Mouse (Mus musculus) cerebellum, postnatal 4 days (tissue): ENCODE data around the gene Borcs7.

ENCODE experiments used
- DNase-seq, 2 experiments: peaks; one replicate each; pipeline ENCODE4 v3.0.0; 2022; ENCODE audit warnings: low spot score in 2 of 2, mixed read lengths in 1 of 2

Gene Borcs7

DNA sequence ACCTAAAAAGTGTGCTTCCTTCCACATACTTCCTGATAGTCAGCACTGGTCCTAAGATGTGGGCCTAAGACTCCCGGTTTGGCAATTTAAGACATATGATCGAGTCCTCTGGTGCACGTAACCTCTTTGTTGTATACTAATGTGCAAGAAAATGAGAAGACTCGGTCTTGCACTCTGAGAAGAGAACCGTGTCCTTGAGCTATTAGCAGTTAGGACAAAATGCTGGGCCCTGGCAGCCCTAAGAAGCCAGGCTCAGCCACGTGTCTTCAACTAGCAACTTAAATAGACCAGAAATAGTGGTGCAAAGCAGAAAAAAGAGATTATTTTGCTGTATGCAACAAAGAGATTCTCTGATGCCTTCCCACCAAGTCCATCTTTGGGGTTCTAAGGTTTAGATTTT is 26.9 kb upstream of the Borcs7 start:
- DNase-seq: no peak

- no peak for DNase-seq
Measured at GRCm38 (mm10) chr19:46665474-46665873, 24.2 kb upstream of the Borcs7 start.

GRCm38 (mm10) chr19:46667300-46667699 is 22.4 kb upstream of the Borcs7 start:
- DNase-seq: no peak

DNA sequence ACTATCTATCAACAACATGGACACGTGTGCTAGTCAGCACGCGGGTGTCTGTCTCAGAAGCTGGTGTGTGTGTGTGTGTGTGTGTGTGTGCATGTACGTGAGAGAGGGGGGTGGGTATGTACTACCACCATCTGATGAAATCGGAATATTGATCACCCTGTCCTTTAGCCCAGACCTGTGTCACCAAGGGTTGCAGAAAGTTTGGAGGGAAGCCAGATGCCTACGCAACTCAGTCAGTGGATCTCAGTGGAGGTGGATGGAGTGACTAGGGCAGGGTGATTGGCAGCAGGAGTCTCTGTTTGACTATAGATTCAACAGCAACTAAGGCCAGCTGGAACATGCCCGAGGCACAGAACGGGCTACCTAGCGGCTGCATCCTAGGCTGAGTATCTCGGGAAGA is 21.4 kb upstream of the Borcs7 start:
- DNase-seq: no peak

DNA sequence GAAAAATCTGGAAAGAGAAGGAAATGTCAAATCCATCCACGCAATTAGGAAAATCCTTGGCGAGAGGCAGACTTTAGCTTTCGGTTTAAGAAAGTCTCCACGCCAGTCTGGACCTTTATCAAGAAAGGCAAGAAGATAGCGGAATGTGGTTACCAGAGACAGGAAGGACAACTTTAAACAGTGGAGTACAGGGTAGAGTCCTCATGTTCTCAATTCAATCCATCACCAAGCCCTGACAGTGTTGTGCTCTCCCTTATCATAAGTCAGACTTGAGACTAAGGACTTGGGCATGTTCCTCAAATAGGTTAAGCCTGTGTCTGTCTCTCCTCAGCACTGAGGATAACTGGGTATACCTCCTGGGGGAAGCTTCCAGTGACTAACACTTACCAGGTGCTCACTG is 19.9 kb upstream of the Borcs7 start:
- DNase-seq: no peak

GRCm38 (mm10) chr19:46670691-46671090 is 19.0 kb upstream of the Borcs7 start:
- DNase-seq: peak in 1 of 2 experiments; percentile 51

- no peak for DNase-seq
Measured at GRCm38 (mm10) chr19:46672766-46673418, 16.8 kb upstream of the Borcs7 start, which contains the start of gene Cyp17a1. Gene Cyp17a1, minus strand, starts transcription at chr19:46673172.

GRCm38 (mm10) chr19:46675641-46676040 is 14.1 kb upstream of the Borcs7 start:
- no peak for DNase-seq

DNA sequence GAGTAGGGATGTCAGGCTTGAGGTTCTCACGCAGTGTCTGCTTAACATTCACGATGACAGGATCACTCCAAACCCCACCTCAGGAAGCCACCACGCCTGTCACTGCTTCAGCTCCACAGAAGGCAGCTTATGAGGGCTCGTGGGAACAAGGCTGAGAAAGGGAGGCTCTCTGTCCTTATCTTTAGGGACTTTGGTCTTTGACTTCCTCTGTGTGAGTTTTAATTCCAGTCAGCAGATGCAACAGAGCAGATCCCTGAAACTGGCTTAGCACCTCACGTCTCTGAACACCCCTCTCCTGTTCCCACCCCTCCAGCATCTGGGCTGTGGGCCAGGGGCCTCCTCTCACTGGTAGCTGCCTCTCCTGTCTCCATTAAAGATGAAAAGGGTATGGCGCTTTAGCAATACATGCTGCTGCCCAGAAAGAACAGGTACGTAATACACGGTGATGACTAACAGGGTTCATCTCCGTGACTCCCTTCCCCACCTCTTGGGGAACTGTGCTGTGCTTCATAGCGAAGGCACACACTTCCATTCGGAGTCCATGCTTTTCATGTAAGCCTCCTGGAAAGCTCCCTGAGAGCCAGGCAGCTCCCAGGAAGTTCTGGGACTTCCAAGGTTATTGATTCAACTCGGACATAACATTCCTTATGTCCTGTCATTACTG is 9.9 kb upstream of the Borcs7 start:
- no peak for DNase-seq

DNA sequence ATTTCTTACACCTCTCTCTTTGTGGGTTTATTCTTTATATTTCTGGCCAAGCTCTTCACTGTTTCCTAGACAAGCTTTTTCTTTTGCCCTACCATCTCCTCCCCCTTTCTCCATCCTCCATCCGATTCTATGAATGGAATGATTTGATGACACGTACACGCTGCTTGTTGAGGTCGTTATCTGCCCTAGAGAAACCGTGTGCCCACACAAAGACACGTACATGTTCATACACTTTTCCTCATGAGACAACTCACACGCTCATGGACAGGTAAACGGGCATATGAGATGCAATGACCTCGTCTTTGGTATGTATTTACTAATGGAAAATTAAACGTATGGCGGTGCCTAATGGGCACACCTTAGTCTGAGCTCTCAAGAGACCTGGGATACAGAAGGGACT is 681 bp downstream of the Borcs7 start:
- no peak for DNase-seq

GRCm38 (mm10) chr19:46691078-46691477 is 1.4 kb downstream of the Borcs7 start:
- no peak for DNase-seq

- DNase-seq: no peak
Measured at GRCm38 (mm10) chr19:46693146-46693545, 3.4 kb downstream of the Borcs7 start.

- peak in 1 of 2 experiments; percentile 13 for DNase-seq
Measured at GRCm38 (mm10) chr19:46696482-46696881, 6.8 kb downstream of the Borcs7 start.

DNA sequence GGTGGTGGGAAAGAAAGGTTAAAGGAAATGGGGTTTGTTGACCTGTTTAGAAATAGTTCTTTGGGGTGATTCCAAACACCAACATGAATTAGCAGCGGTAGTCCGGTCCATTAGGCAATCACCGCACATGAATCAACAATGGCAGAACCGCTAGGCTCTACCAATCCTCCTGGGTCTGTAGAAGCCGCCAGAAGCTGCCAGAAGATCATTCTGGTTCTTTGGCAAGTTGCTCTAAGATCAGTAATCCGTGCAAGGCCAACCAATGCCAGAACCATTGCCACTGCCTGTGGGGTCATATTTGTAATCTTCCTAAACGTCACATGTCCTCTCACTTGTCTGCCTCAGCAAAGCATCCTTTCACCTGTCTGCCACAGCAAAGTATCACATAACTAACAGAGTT is 7.2 kb downstream of the Borcs7 start:
- peak in 1 of 2 experiments; percentile 5 for DNase-seq

- peak in 1 of 2 experiments; percentile 16 for DNase-seq
Measured at GRCm38 (mm10) chr19:46697840-46698517, 8.3 kb downstream of the Borcs7 start.

- DNase-seq: peak in 1 of 2 experiments; percentile 17
Measured at GRCm38 (mm10) chr19:46699011-46699481, 9.3 kb downstream of the Borcs7 start.

DNA sequence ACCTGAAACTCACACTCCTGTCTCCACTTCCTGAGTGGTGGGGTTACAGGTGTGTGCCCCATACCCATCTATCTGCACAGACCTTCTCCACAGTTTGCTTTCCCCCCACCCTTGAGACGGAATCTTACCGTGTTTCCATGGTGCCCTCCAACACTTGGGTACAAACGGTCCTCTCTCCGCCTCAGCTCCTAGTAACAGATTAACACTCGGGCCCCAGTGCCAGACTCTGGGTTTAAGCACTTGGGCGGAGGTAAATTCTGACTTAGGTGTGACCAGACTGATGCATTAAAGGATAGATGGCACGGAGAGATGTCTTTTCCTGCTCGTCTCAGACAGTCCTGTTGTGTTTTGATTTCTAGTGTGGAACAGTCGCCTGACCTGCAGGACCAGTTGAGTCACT is 11.4 kb downstream of the Borcs7 start:
- DNase-seq: no peak

- no peak for DNase-seq
Measured at GRCm38 (mm10) chr19:46705779-46706495, 16.2 kb downstream of the Borcs7 start.

GRCm38 (mm10) chr19:46706540-46707295 is 17.0 kb downstream of the Borcs7 start:
- DNase-seq: no peak

DNA sequence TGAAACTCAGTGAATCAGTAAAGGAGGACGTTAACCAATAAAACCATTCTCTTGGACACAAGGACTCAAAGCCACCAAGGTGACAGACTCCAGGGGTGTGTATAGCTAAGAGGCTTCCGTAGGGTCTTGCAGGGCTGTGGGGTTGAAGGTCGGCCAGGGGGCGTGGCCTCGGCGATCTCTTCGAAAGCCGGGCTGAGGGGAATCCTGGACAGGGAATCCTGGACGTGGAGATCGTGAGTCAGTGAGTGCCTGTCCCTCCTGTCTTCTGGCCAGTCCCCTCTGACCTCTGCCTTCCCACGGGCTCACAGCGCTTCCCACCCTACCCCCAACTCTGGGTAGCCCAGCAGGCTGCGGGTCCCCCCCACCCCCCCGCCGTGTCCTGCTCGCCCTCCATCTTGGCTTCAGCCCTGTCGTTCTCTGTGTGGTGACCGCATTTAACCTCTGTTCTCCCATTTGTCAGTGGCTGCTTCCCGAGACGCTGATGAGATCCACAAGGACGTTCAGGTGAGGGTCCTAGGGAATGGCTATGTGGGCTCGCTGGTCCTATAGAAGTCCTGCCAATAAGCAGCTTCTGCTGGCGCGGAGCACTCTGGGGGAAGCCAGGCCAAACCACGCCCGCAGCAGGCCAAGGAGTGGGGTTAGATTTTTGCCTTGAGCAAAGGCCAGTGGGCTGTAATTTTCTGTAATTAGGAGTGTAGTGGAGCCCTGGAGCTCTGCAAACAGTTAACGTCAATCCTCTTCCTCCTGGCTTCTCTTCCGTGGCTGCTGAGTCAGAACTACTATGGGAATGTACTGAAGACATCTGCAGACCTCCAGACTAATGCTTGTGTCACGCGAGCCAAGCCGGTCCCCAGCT is 17.8 kb downstream of the Borcs7 start, which contains the start of gene As3mt:
As3mt (plus strand) TSS at position 163 of the 856 bp plus-strand sequence.
- DNase-seq: peak in 1 of 2 experiments; percentile 66
